Mouse (Mus musculus) CH12.LX (cell line): Measurements from ENCODE around the gene Ndufs4.

Source experiments
- CTCF ChIP-seq, 2 experiments: IDR thresholded peaks in 1 of 2; conservative IDR thresholded peaks in 1 of 2; 2 replicates each; pipeline ENCODE4 v1.5.1; 2011 to 2012; ENCODE audit warnings: low read depth in 2 of 2, low read length in 2 of 2, improper control_type of control experiment in 1 of 2, inconsistent platforms in 1 of 2, mild to moderate bottlenecking in 1 of 2, moderate library complexity in 1 of 2
- MAFK ChIP-seq: IDR thresholded peaks from 2 replicates; pipeline ENCODE4 v1.6.1; 2011; ENCODE audit warnings: low read length, improper control_type of control experiment; ENCODE audit not compliant: insufficient replicate concordance
- MXI1 ChIP-seq: IDR thresholded peaks from 2 replicates; pipeline ENCODE4 v1.6.1; 2011; ENCODE audit warnings: mild to moderate bottlenecking, low read depth, low read length, improper control_type of control experiment
- POLR2A ChIP-seq: IDR thresholded peaks from 2 replicates; pipeline ENCODE4 v1.6.1; 2011; ENCODE audit warnings: low read depth, mild to moderate bottlenecking, improper control_type of control experiment, low read length
- RCOR1 ChIP-seq: conservative IDR thresholded peaks from 2 replicates; pipeline ENCODE4 v1.6.1; 2012; ENCODE audit warnings: low read depth, mild to moderate bottlenecking, inconsistent platforms, low read length, improper control_type of control experiment

DNA sequence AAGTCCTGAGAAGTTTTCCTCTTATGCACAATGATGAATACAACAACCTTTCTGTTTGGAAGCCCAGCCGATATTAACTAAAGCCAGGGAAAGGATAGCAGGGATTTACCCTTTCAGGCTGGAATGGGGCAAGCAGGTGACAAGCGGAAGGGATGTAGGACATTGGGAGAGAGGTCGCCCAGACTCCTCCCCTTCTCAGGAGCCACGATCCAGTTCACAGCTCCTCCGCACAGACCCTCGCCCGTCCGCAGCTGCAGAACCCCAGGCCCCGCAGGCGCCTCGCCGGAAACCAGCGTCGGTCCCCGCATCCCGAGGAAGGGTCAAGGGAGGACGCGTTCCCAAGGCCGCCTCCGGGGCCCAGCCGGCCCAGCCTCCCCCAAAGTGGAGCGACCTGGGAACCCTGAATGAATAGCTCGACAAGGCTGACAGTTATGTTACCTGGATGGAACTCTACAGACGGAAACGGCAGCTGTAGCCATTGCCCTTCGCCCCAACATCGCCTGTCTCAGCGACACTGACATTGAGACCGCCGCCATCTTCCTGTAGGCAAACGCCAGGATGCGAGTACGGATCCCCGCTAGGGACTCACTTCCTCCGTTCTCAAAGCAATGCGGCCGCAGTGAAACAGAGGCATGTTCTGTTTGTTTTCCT lies 412 bp downstream of the Ndufs4 start:
- TF ChIP-seq CTCF (conservative IDR thresholded peaks at IDR 0.05 in 1 of 2, IDR thresholded peaks at IDR 0.05 in 1 of 2; ENCODE audit: low read depth in 2 of 2, low read length in 2 of 2) (no peak), POLR2A (peak; percentile 86), MAFK (no peak), MXI1 (peak; percentile 67; the same call in 1 of the 2 replicates), RCOR1 (no peak)
